ENCODE assay signal across 40 mouse cellular contexts in genomic region chr7:11823246-11823645, GRCm38 (mm10). TPM values are rescaled to one million over a fixed set of nuclear protein-coding genes. Genes with fewer than 3 reads are reported as not detected.
"Had no signal": no experiment of that assay in that cellular context is flagged by ENCODE, and none has a peak within 500 bp of the region (broad histone marks: within the 10 kb centered on the region; RNA-seq: fewer than 3 reads in every experiment).

No protein-coding gene starts in this region.

RNA-seq across cellular contexts. Expression of gene Vmn1r74, which starts 10.5 kb away (rescaled TPM):
- total RNA-seq: left cerebral cortex, postnatal 10 days; left cerebral cortex, postnatal 14 days; left cerebral cortex, postnatal 25 days; left cerebral cortex, postnatal 36 days; left cerebral cortex, postnatal 4 days; liver, adult 2 months; megakaryocyte progenitor cell, adult 5-6 weeks; megakaryocyte, adult 5-6 weeks; megakaryocyte-erythroid progenitor cell, adult 5-6 weeks; midbrain, postnatal 0 days; monocyte, adult 5-6 weeks had no signal
- polyA plus RNA-seq: limb, embryonic 10.5 days; limb, embryonic 11.5 days; limb, embryonic 12.5 days; limb, embryonic 13.5 days; limb, embryonic 14.5 days; limb, embryonic 15.5 days; liver, adult 2 months; liver, embryonic 11.5 days; liver, embryonic 12.5 days; liver, embryonic 13.5 days; liver, embryonic 14.5 days; liver, embryonic 15.5 days; liver, embryonic 16.5 days; liver, postnatal 0 days; lung, adult 2 months; lung, embryonic 14.5 days; lung, embryonic 15.5 days; lung, embryonic 16.5 days; lung, postnatal 0 days; macrophage; midbrain, embryonic 10.5 days; midbrain, embryonic 11.5 days; midbrain, embryonic 12.5 days; midbrain, embryonic 13.5 days; midbrain, embryonic 14.5 days; midbrain, embryonic 15.5 days; midbrain, embryonic 16.5 days; midbrain, postnatal 0 days; myocyte; neural tube, embryonic 11.5 days; neural tube, embryonic 12.5 days had no signal

RNA-seq across cellular contexts. Expression of gene Vmn1r75, which starts 51.2 kb away (rescaled TPM):
- total RNA-seq: left cerebral cortex, postnatal 10 days; left cerebral cortex, postnatal 14 days; left cerebral cortex, postnatal 25 days; left cerebral cortex, postnatal 36 days; left cerebral cortex, postnatal 4 days; liver, adult 2 months; megakaryocyte progenitor cell, adult 5-6 weeks; megakaryocyte, adult 5-6 weeks; megakaryocyte-erythroid progenitor cell, adult 5-6 weeks; midbrain, postnatal 0 days; monocyte, adult 5-6 weeks had no signal
- polyA plus RNA-seq: limb, embryonic 10.5 days; limb, embryonic 11.5 days; limb, embryonic 12.5 days; limb, embryonic 13.5 days; limb, embryonic 14.5 days; limb, embryonic 15.5 days; liver, adult 2 months; liver, embryonic 11.5 days; liver, embryonic 12.5 days; liver, embryonic 13.5 days; liver, embryonic 14.5 days; liver, embryonic 15.5 days; liver, embryonic 16.5 days; liver, postnatal 0 days; lung, adult 2 months; lung, embryonic 14.5 days; lung, embryonic 15.5 days; lung, embryonic 16.5 days; lung, postnatal 0 days; macrophage; midbrain, embryonic 10.5 days; midbrain, embryonic 11.5 days; midbrain, embryonic 12.5 days; midbrain, embryonic 13.5 days; midbrain, embryonic 14.5 days; midbrain, embryonic 15.5 days; midbrain, embryonic 16.5 days; midbrain, postnatal 0 days; myocyte; neural tube, embryonic 11.5 days; neural tube, embryonic 12.5 days had no signal
